Mouse (Mus musculus): ENCODE results near the gene Rlbp1.

DNA sequence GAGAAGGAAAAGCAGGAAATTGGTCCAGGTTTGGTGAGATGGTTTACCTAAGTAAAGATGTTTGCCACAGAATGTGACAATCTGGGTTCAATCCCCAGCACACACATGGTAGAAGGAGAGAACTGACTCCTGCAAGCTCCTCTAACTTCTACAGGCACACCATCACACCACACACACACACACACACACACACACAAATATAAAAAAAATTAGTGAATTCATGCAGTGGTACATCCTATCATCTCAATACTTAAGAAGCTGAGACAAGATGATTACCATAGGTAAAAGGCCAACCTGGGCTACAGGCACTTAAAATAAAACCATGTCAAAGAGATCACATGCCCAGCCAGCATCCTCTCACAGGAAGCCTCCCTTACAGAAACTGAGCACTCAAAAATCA, 12.8 kb downstream of the Rlbp1 start:
- no peak for TF ChIP-seq CTCF (IDR thresholded peaks at IDR 0.05; ENCODE audit: insufficient read depth, low read length)
- TF ChIP-seq POLR2A (IDR thresholded peaks at IDR 0.05; ENCODE audit: borderline replicate concordance, extremely low read depth, low read depth, low read length): no peak

Measured in lung, adult 2 months (tissue).